Mouse (Mus musculus) left cerebral cortex, adult 2 months (tissue): Measurements from ENCODE around the gene Pon2. TPM values are rescaled to one million over a fixed set of nuclear protein-coding genes. Genes with fewer than 3 reads are reported as not detected.
"Not testable (repeated sequence)": the region's sequence is repeated elsewhere in the genome, so short reads cannot be mapped to it uniquely, and the experiment has no call there.

Experiments used
- DNase-seq, 2 experiments: peaks; one replicate each; pipeline ENCODE4 v3.0.0; 2021 to 2022; ENCODE audit warnings: low spot score in 2 of 2, mixed read lengths in 1 of 2; ENCODE audit errors: extremely low spot score in 1 of 2
- H3K27ac ChIP-seq: fragments of 200-600 bp; 2 replicates; pipeline ENCODE4 v1.8.1; 2022
- H3K4me3 ChIP-seq: fragments of 200-600 bp; 2 replicates; pipeline ENCODE4 v1.8.1; 2022
- CTCF ChIP-seq: fragments of 200-600 bp; IDR thresholded peaks from 2 replicates; pipeline ENCODE4 v1.8.1; 2022; ENCODE audit warnings: antibody characterized with exemption, mild to moderate bottlenecking, moderate library complexity
- intact Hi-C: fragments of 180-260 bp; cut with DNase I; formaldehyde crosslinking; loops from one replicate; pipeline ENCODE4 v1.15.1; 2025
- total RNA-seq, 2 experiments: library from RNA; stranded (reverse); gene quantifications; 2 replicates each; pipeline ENCODE4 v1.2.3; 2021

Pon2 gene
- total RNA-seq, 2 experiments from 2014 or later: 21.0 to 21.2 TPM

DNA sequence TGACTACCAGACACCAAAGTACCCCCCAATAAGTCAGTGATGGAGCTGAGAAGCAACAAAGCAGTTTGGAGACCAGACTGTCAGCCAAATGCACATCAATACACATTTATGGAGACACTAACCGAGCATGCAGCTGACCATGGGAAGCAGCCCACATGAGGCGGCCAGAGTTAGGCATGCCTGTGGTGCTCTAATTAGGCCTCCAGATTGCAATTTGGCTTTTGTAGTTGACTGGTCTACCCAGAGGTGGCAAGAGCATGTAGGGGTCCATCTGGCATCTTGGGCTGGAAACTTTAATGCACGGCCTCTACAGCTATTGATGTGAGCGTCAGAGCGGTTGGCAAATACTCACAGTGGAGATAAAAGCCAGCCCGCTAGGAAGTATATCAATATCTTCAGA lies 52.3 kb downstream of the Pon2 start:
- Histone ChIP-seq H3K27ac (no peak overlapping the region), H3K4me3 (no peak overlapping the region)
- TF ChIP-seq CTCF: no peak
- no peak for DNase-seq
- intact Hi-C loops: no loop called here

DNA sequence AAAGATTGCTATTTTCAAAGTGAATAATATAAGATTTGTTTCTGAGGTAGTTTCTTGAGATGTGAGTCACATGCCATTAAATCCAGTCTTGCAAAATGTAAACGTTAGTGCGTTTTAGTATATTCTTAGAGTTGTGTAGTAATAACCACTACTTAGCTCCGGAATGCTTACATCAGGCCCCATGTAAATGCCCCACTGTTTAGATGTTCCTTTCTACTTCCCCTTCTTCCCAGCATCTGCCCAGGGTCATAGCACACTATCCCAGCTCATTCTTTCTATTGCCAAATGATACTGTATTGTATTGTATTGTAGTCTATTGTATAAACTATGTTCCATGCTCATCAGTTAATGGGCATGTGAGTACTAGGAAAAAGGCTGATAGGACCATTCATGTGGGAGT lies 59.5 kb downstream of the Pon2 start:
- Histone ChIP-seq H3K4me3 (no peak overlapping the region), H3K27ac (no peak overlapping the region)
- TF ChIP-seq CTCF: no peak
- no peak for DNase-seq
- intact Hi-C loops: no loop called here

DNA sequence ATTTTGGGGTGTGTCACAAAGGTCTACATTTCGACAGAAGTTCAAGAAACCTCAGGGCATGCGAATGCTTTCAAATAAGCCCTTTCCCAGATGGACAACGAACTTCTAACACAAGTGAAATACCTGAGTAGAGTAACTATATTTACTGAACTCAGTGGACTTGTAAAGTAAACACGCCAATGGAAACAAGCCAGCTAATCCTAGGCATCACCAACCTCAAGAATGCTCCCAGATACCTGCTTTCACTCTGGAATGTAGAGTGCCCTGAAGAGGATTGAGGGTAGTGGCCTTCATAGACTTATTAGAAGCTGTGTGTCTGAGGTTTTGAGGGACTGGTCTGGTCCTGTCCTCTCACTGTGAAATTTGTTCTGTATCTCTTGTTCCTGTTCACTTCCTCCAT lies 60.7 kb downstream of the Pon2 start:
- DNase-seq: no peak
- Histone ChIP-seq H3K4me3 (no peak overlapping the region), H3K27ac (no peak overlapping the region)
- intact Hi-C loops: no loop called here
- no peak for TF ChIP-seq CTCF

DNA sequence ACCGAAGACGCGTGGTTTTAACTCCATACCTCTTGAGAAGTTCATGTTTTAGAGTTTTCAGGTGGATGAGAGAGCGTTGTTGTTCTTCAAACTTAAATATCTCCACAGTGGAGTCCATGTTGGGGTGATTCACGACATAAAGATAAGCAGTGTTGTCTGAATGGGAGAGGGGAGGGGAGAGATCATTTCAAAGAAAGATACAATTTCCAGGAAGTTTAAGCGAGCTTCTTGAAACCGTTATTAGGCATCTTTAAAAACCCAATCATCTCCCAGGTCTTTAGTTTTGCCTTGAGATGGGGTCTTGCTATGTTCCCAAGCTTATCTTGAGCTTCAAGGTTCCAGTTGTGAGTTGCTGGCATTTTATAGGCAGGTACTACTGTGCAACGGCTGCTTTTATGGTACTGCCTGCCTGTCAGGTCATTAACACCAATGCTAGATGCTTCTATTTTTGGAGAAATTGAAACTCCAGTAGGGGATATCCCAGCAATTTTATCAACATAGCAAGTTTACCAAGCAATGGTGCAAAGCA lies 61.3 kb downstream of the Pon2 start:
- no peak overlapping the region for H3K4me3 ChIP-seq

DNA sequence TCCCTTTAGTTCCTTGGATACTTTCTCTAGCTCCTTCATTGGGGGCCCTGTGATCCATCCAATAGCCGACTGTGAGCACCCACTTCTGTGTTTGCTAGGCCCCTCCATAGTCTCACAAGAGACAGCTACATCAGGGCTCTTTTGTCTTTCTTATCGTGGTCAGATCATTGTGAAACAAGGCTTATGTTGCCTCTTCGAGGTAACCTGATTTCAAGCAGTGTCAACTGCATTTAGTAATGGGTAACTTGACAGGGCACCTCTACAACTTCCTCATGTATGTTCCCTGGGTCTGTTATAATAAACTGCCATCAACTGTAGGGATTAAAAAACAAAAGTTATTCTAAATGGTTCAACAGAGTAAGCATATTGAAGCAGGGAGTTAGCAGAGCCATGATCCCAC lies 63.7 kb downstream of the Pon2 start:
- no peak for TF ChIP-seq CTCF

More for the DNA sequence above, 61.3 kb downstream of the Pon2 start:
- intact Hi-C loops: no loop called here
- no peak for DNase-seq
- no peak overlapping the region for H3K27ac ChIP-seq
- no peak for TF ChIP-seq CTCF

DNA sequence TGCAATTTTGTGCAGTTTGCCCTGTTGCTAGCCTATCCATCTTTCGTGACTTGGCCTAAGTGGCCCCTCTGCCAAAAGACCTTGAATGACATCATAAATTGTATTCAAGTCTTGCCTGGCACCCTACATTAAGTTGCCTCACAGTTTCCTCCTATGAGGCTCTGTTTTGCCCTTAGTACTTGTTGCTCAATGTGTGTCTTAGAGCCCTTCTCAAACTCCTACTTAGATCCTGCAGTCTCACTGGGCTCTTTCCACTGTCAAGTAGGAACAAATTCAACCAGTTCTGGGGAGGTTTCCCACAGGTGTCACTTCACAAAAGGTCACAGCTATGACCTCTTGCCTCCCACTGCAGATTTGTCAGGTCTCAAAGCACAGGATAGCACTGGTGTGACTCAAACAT lies 64.4 kb downstream of the Pon2 start:
- no peak overlapping the region for H3K4me3 ChIP-seq

More for the DNA sequence above, 63.7 kb downstream of the Pon2 start:
- H3K27ac ChIP-seq: no peak overlapping the region
- DNase-seq: no peak
- intact Hi-C loops: no loop called here
- H3K4me3 ChIP-seq: no peak overlapping the region

DNA sequence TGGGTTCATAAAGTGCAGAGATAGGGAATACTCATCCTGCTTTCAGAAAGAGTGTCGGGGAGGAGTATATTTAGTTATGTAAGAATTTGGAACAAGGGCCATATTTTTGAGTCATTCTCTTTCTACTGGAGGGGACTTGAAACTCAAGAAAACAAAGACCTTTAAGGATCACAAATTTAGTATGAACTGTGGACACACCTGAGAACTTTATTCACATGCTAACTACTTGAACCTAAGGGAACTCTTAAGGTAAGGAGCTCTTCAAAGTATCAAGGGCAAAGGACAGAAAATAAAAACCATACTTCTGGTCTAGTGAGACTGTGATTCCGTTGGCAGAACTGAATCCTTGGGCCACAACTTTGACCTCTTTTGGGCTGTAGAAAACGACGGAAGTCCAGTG lies 66.2 kb downstream of the Pon2 start:
- DNase-seq: no peak
- Histone ChIP-seq H3K4me3 (no peak overlapping the region), H3K27ac (no peak overlapping the region)
- no peak for TF ChIP-seq CTCF
- intact Hi-C loops: no loop called here

More for the DNA sequence above, 64.4 kb downstream of the Pon2 start:
- no peak for DNase-seq
- H3K27ac ChIP-seq: no peak overlapping the region
- intact Hi-C loops: no loop called here
- no peak for TF ChIP-seq CTCF

DNA sequence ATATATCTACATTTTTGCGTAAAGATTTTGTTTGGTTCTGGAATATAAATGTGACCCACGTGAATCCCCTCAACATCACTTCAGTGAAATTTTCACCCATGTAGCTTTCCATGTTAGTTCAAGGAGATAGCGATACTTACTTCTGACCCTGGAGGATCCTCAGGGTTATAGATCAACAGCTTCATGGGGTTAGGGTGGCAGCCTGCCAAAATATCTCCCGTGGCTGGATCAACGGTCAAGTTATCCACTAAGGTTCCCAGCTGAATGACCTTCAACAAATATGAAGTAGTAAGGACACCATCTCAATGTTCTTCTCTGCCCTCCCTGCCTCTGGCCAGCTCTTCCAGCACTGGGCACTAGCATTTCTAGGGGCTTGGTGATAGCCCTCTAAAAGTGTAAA lies 68.0 kb downstream of the Pon2 start:
- no peak for TF ChIP-seq CTCF
- no peak for DNase-seq
- intact Hi-C loops: no loop called here
- Histone ChIP-seq H3K27ac (no peak overlapping the region), H3K4me3 (no peak overlapping the region)

DNA sequence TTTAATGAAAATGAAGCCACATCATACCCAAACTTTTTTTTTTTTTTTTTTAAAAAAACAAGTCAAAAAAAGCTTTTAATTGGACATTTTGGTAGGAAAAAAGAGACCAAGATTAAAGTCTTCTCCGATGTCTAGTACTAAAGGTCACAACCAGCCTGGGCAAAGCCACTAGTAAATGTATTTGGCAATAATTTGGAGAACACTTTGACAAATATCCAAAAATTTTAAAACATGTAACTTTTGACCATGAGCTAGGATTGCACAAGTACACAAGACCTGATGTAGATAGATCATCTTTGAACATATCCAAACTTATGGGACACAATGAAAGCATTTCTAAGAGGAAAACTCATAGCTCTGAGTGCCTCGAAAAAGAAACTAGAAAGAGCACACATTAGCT lies 74.7 kb downstream of the Pon2 start:
- H3K4me3 ChIP-seq, DNase-seq, intact Hi-C loops, H3K27ac ChIP-seq: not testable (repeated sequence)

DNA sequence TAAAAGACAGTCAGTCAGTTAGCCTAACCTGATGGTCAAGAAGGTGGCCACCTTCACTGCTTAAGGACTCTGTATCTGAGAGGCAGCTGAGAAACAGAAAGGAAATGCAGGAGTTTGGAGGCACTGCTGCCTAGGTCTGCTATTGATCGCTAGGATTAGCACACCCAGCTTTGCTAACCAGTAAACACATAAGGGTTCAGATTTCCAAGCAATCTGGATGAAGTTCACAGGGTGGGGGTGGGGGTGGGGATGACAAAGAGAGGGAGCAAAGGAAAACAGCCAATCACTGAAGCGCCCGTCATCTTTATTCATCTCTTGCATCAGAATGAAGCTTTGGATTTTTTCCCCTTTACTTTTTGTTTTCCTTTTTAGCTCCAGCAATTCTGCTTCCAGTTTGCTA lies 76.2 kb downstream of the Pon2 start:
- intact Hi-C loops: no loop called here
- no peak for TF ChIP-seq CTCF

DNA sequence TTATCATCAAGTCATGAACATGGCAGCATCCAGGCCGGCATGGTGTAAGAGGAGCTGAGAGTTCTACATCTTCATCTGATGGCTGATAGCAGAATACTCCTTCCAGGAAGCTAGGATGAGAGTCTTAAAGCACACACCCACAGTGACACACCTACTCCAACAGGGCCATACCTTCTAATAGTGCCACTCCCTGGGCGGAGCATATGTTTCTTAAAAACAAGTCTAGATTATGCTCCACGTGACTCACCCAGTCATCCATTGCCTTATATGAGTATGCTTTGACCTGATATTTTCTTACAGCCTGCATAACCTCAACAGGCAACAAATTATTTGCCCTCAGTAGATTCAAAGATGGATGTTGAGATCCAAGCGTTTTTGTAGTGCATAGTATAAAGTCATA lies 80.1 kb downstream of the Pon2 start:
- TF ChIP-seq CTCF: no peak
- intact Hi-C loops: no loop called here
- no peak overlapping the region for H3K4me3 ChIP-seq

More for the DNA sequence above, 76.2 kb downstream of the Pon2 start:
- no peak for DNase-seq
- Histone ChIP-seq H3K4me3 (no peak overlapping the region), H3K27ac (no peak overlapping the region)

More for the DNA sequence above, 80.1 kb downstream of the Pon2 start:
- no peak overlapping the region for H3K27ac ChIP-seq
- DNase-seq: no peak

Other genes starting within 250 kb of the Pon2 start
- gene Pon1, start 104.5 kb downstream of the Pon2 start, total RNA-seq: not detected
- gene Pon3, start 42.2 kb downstream of the Pon2 start, total RNA-seq: 1 to 10 TPM; 2.0 to 2.5 TPM
- 1 to 10 TPM in 1 of 2 experiments, under 1 TPM in 1; 0.25 to 1.1 TPM for gene Asb4, start 84.9 kb upstream of the Pon2 start, total RNA-seq
- gene Pdk4, start 197.9 kb upstream of the Pon2 start, total RNA-seq: 10 to 100 TPM; 11.0 to 18.8 TPM